Mouse (Mus musculus) limb, embryonic 12.5 days (tissue): ENCODE results near the gene Cnrip1. TPM values are rescaled to one million over a fixed set of nuclear protein-coding genes. Genes with fewer than 3 reads are reported as not detected.

Source experiments
- ATAC-seq: fragments of 200-750 bp; cut with Nextera tagmentation; 2 replicates; pipeline ENCODE4 v1.8.0; 2017; ENCODE audit warnings: low read depth, moderate TSS enrichment; ENCODE audit not compliant: insufficient number of reproducible peaks, insufficient read depth, low FRiP score, low TSS enrichment
- H3K27ac ChIP-seq: fragments of 300-500 bp; sonication (generic); 2 replicates; pipeline ENCODE4 v1.5.1; 2016; ENCODE audit warnings: mild to moderate bottlenecking, moderate library complexity
- H3K27me3 ChIP-seq: fragments of 300-500 bp; sonication (generic); 2 replicates; pipeline ENCODE4 v1.6.1; 2016; ENCODE audit warnings: mild to moderate bottlenecking, moderate library complexity
- H3K36me3 ChIP-seq: fragments of 300-500 bp; sonication (generic); 2 replicates; pipeline ENCODE4 v1.6.1; 2016; ENCODE audit warnings: mild to moderate bottlenecking, moderate library complexity
- H3K4me1 ChIP-seq: fragments of 300-500 bp; sonication (generic); replicated peaks from 2 replicates; pipeline ENCODE4 v1.6.1; 2016
- H3K4me2 ChIP-seq: fragments of 300-500 bp; sonication (generic); 2 replicates; pipeline ENCODE4 v1.6.1; 2016; ENCODE audit warnings: mild to moderate bottlenecking, moderate library complexity
- H3K4me3 ChIP-seq: fragments of 300-500 bp; sonication (generic); replicated peaks from 2 replicates; pipeline ENCODE4 v1.5.1; 2016; ENCODE audit warnings: mild to moderate bottlenecking
- H3K9ac ChIP-seq: fragments of 300-500 bp; sonication (generic); replicated peaks from 2 replicates; pipeline ENCODE4 v1.6.1; 2016; ENCODE audit warnings: mild to moderate bottlenecking, moderate library complexity
- H3K9me3 ChIP-seq: fragments of 300-500 bp; sonication (generic); 2 replicates; pipeline ENCODE4 v1.6.1; 2016; ENCODE audit warnings: mild to moderate bottlenecking, moderate library complexity
- WGBS: fragments of 180-500 bp; shearing (Covaris S2); methylation state at CpG from one replicate; pipeline ENCODE4 v1.1.7; 2016; 5-methylcytosine and 5-hydroxymethylcytosine counted together
- polyA plus RNA-seq: library from polyadenylated mRNA; unstranded; fragments of >200 nt; fragmentation: Nextera tagmentation; extraction: Ambion mirVana; gene quantifications from 2 replicates; pipeline ENCODE4 v1.2.1, GENCODE M21; 2016

The Cnrip1 gene
- polyA plus RNA-seq, 1 experiment from 2014 or later, result 8.3 TPM

- no peaks in the 10 kb centered on the region for H3K36me3 ChIP-seq
- no peaks in the 10 kb centered on the region for H3K4me1 ChIP-seq
- no peak overlapping the region for H3K27ac ChIP-seq
- H3K9me3 ChIP-seq, result 0 out of 2 replicates have a peak, but pooled peaks cover 5% of the 10 kb centered on the region
- H3K27me3 ChIP-seq, result no peaks in the 10 kb centered on the region
- WGBS, result 75% methylated on average over 1 of the region's 1 CpGs
- H3K4me2 ChIP-seq, result no peak overlapping the region
- H3K9ac ChIP-seq, result no peak overlapping the region
- ATAC-seq, result no peak
- H3K4me3 ChIP-seq, result no peak overlapping the region
Observed at GRCm38 (mm10) chr11:17112419-17113090, 61.2 kb downstream of the Cnrip1 start.

DNA sequence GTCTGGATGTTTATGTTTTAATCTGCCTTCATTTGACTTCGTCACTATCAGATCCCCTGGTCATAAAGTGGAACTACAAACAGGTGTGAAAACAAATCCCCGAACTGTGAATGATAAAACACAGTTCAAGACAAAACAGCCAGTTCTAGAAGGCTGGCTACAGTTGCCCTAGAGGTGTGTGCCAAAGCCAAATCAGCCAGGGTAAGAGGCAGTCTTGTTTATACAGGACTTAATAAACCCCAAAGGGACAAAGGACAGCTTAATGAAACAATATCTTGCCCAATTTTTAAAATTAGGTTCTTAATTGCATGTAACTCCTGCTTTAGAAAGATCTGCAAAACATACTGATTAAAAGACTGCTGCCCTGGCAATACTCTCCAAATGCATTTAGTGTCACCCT lies 75.0 kb downstream of the Cnrip1 start:
- Histone ChIP-seq H3K4me2 (no peak overlapping the region), H3K9ac (no peak overlapping the region), H3K27ac (no peak overlapping the region), H3K4me3 (no peak overlapping the region), H3K36me3 (no peaks in the 10 kb centered on the region), H3K27me3 (0 out of 2 replicates have a peak, but pooled peaks cover 5% of the 10 kb centered on the region), H3K9me3 (no peaks in the 10 kb centered on the region), H3K4me1 (no peaks in the 10 kb centered on the region)
- no peak for ATAC-seq
- WGBS, result 44% methylated on average over 2 of the region's 2 CpGs

Other genes with a start within 250 kb of the Cnrip1 start
- gene Fbxo48, start 100.2 kb upstream of the Cnrip1 start, polyA plus RNA-seq, result 1.4 and 1.9 TPM in 2 replicates
- gene Plek, start 795 bp downstream of the Cnrip1 start, polyA plus RNA-seq, result 3.9 and 4.7 TPM in 2 replicates
- 86.9 and 88.6 TPM in 2 replicates for gene Ppp3r1, start 107.7 kb downstream of the Cnrip1 start, polyA plus RNA-seq
- gene Wdr92, start 130.5 kb downstream of the Cnrip1 start, polyA plus RNA-seq, result 28.3 and 30.6 TPM in 2 replicates
- gene Pno1, start 160.0 kb downstream of the Cnrip1 start, polyA plus RNA-seq, result 87.0 and 88.6 TPM in 2 replicates
- 103 and 108 TPM in 2 replicates for gene C1d, start 206.0 kb downstream of the Cnrip1 start, polyA plus RNA-seq